Mouse (Mus musculus) olfactory bulb, adult 2 months (tissue): ENCODE measurements around the gene Atg101. TPM values are rescaled to one million over a fixed set of nuclear protein-coding genes. Genes with fewer than 3 reads are reported as not detected.

Experiments
- H3K27ac ChIP-seq: fragments of 200-500 bp; 2 replicates; pipeline ENCODE4 v1.5.1; 2012; ENCODE audit warnings: low read depth, low read length; ENCODE audit not compliant: insufficient read depth
- H3K4me1 ChIP-seq: fragments of 200-500 bp; 2 replicates; pipeline ENCODE4 v1.6.1; 2012; ENCODE audit warnings: low read length; ENCODE audit not compliant: control insufficient read depth, insufficient read depth
- H3K4me3 ChIP-seq: fragments of 200-500 bp; 2 replicates; pipeline ENCODE4 v1.5.1; 2012; ENCODE audit warnings: mild to moderate bottlenecking, low read depth, low read length, moderate library complexity; ENCODE audit not compliant: insufficient read depth
- CTCF ChIP-seq: fragments of 200-500 bp; IDR thresholded peaks from 2 replicates; pipeline ENCODE4 v1.5.1; 2012; ENCODE audit warnings: low read depth, mild to moderate bottlenecking, low read length, moderate library complexity; ENCODE audit not compliant: insufficient read depth
- POLR2A ChIP-seq: fragments of 200-500 bp; IDR thresholded peaks from 2 replicates; pipeline ENCODE4 v1.6.1; 2012; ENCODE audit warnings: mild to moderate bottlenecking, low read depth, low read length, moderate library complexity; ENCODE audit not compliant: insufficient read depth
- WGBS: fragments of 180-500 bp; shearing (Covaris S2); methylation state at CpG from one replicate; pipeline ENCODE4 v1.1.7; 2018; 5-methylcytosine and 5-hydroxymethylcytosine counted together
- polyA plus RNA-seq: library from polyadenylated mRNA; stranded (reverse); fragments of >200 nt; gene quantifications from 2 replicates; pipeline ENCODE4 v1.2.4, GENCODE M21; 2012; ENCODE audit warnings: low replicate concordance; ENCODE audit not compliant: missing spikeins, insufficient read depth, insufficient read length

Gene Atg101
- polyA plus RNA-seq, 1 experiment: not detected

- WGBS: 86% methylated on average over 18 of the region's 18 CpGs
- no peak overlapping the region for H3K27ac ChIP-seq
- H3K4me1 ChIP-seq: peaks cover 7% of the 10 kb centered on the region; the same call in 1 of the 2 replicates
- no peak overlapping the region for H3K4me3 ChIP-seq
- TF ChIP-seq CTCF: no peak
- TF ChIP-seq POLR2A: no peak
These were observed 33.1 kb downstream of the Atg101 start for GRCm38 (mm10) chr15:101316913-101317813.

- TF ChIP-seq CTCF (no peak), POLR2A (no peak)
- no peak overlapping the region for H3K27ac ChIP-seq
- peaks cover 7% of the 10 kb centered on the region; the same call in 1 of the 2 replicates for H3K4me1 ChIP-seq
- no peak overlapping the region for H3K4me3 ChIP-seq
- 84% methylated on average over 2 of the region's 2 CpGs for WGBS
These were observed 33.9 kb downstream of the Atg101 start for GRCm38 (mm10) chr15:101317814-101318500.

- H3K4me1 ChIP-seq: peaks cover 7% of the 10 kb centered on the region; the same call in 1 of the 2 replicates
- 81% methylated on average over 14 of the region's 14 CpGs for WGBS
- no peak for TF ChIP-seq POLR2A
- TF ChIP-seq CTCF: no peak
- no peak overlapping the region for H3K4me3 ChIP-seq
- no peak overlapping the region for H3K27ac ChIP-seq
These were observed 35.1 kb downstream of the Atg101 start for GRCm38 (mm10) chr15:101318889-101319765.

GRCm38 (mm10) chr15:101320010-101320617 lies 36.0 kb downstream of the Atg101 start:
- TF ChIP-seq CTCF (no peak), POLR2A (no peak)
- Histone ChIP-seq H3K4me3 (no peak overlapping the region), H3K4me1 (peaks cover 7% of the 10 kb centered on the region; the same call in 1 of the 2 replicates), H3K27ac (no peak overlapping the region)
- 91% methylated on average over 6 of the region's 6 CpGs for WGBS

- H3K4me3 ChIP-seq: no peak overlapping the region
- no peak overlapping the region for H3K27ac ChIP-seq
- H3K4me1 ChIP-seq: peaks cover 7% of the 10 kb centered on the region; the same call in 1 of the 2 replicates
- TF ChIP-seq POLR2A (no peak), CTCF (no peak)
- WGBS: 83% methylated on average over 6 of the region's 6 CpGs
These were observed 36.6 kb downstream of the Atg101 start for GRCm38 (mm10) chr15:101320618-101321041.

GRCm38 (mm10) chr15:101321126-101321525 lies 37.1 kb downstream of the Atg101 start:
- Histone ChIP-seq H3K4me3 (no peak overlapping the region), H3K27ac (no peak overlapping the region), H3K4me1 (0 out of 2 replicates have a peak, but pooled peaks cover 5% of the 10 kb centered on the region)
- WGBS: 68% methylated on average over 5 of the region's 5 CpGs
- no peak for TF ChIP-seq POLR2A
- TF ChIP-seq CTCF: no peak

- Histone ChIP-seq H3K27ac (no peak overlapping the region), H3K4me3 (no peak overlapping the region), H3K4me1 (no peaks in the 10 kb centered on the region)
- TF ChIP-seq POLR2A (no peak), CTCF (no peak)
- WGBS: 88% methylated on average over 5 of the region's 5 CpGs
These were observed 38.0 kb downstream of the Atg101 start for GRCm38 (mm10) chr15:101322106-101322505.

GRCm38 (mm10) chr15:101322640-101323039 lies 38.6 kb downstream of the Atg101 start:
- H3K27ac ChIP-seq: no peak overlapping the region
- no peak overlapping the region for H3K4me3 ChIP-seq
- 93% methylated on average over 7 of the region's 7 CpGs for WGBS

More at GRCm38 (mm10) chr15:101322640-101323039, 38.6 kb downstream of the Atg101 start:
- H3K4me1 ChIP-seq: peaks cover 3% of the 10 kb centered on the region; the same call in 1 of the 2 replicates
- no peak for TF ChIP-seq CTCF
- no peak for TF ChIP-seq POLR2A
